Mouse (Mus musculus): ENCODE measurements around the gene Galnt7.

The Galnt7 gene

GRCm38 (mm10) chr8:57652456-57653055, at the start of gene Galnt7:
Gene Galnt7, minus strand, starts transcription at chr8:57653032.
- DNase-seq (ENCODE audit: low spot score in 2 of 2) = peak; percentile 9 to 24

- no peak for DNase-seq (ENCODE audit: low spot score in 2 of 2)
Measured at GRCm38 (mm10) chr8:57688633-57689032, 35.8 kb upstream of the Galnt7 start.

- DNase-seq (ENCODE audit: low spot score in 2 of 2) = no peak
Measured at GRCm38 (mm10) chr8:57685803-57686202, 33.0 kb upstream of the Galnt7 start.

GRCm38 (mm10) chr8:57680044-57680443, 27.2 kb upstream of the Galnt7 start:
- DNase-seq (ENCODE audit: low spot score in 2 of 2) = no peak

- no peak for DNase-seq (ENCODE audit: low spot score in 2 of 2)
Measured at GRCm38 (mm10) chr8:57664121-57664520, 11.3 kb upstream of the Galnt7 start.

GRCm38 (mm10) chr8:57660019-57660418, 7.2 kb upstream of the Galnt7 start:
- no peak for DNase-seq (ENCODE audit: low spot score in 2 of 2)

GRCm38 (mm10) chr8:57656446-57656845, 3.6 kb upstream of the Galnt7 start:
- DNase-seq (ENCODE audit: low spot score in 2 of 2) = no peak

- DNase-seq (ENCODE audit: low spot score in 2 of 2) = no peak
Measured at GRCm38 (mm10) chr8:57654146-57654545, 1.3 kb upstream of the Galnt7 start.

- DNase-seq (ENCODE audit: low spot score in 2 of 2) = no peak
Measured at GRCm38 (mm10) chr8:57653768-57654125, 915 bp upstream of the Galnt7 start.

GRCm38 (mm10) chr8:57653056-57653767, 380 bp upstream of the Galnt7 start:
- DNase-seq (ENCODE audit: low spot score in 2 of 2) = peak in 1 of 2 experiments; percentile 5

GRCm38 (mm10) chr8:57651689-57652455, 960 bp downstream of the Galnt7 start:
- peak; percentile 37 to 45 for DNase-seq (ENCODE audit: low spot score in 2 of 2)

- no peak for DNase-seq (ENCODE audit: low spot score in 2 of 2)
Measured at GRCm38 (mm10) chr8:57651357-57651688, 1.5 kb downstream of the Galnt7 start.

- no peak for DNase-seq (ENCODE audit: low spot score in 2 of 2)
Measured at GRCm38 (mm10) chr8:57650216-57650615, 2.6 kb downstream of the Galnt7 start.

- no peak for DNase-seq (ENCODE audit: low spot score in 2 of 2)
Measured at GRCm38 (mm10) chr8:57647566-57647965, 5.3 kb downstream of the Galnt7 start.

- DNase-seq (ENCODE audit: low spot score in 2 of 2) = no peak
Measured at GRCm38 (mm10) chr8:57644281-57644680, 8.6 kb downstream of the Galnt7 start.

- DNase-seq (ENCODE audit: low spot score in 2 of 2) = no peak
Measured at GRCm38 (mm10) chr8:57642722-57643121, 10.1 kb downstream of the Galnt7 start.

- no peak for DNase-seq (ENCODE audit: low spot score in 2 of 2)
Measured at GRCm38 (mm10) chr8:57638925-57639324, 13.9 kb downstream of the Galnt7 start.

- no peak for DNase-seq (ENCODE audit: low spot score in 2 of 2)
Measured at GRCm38 (mm10) chr8:57637599-57638280, 15.1 kb downstream of the Galnt7 start.

GRCm38 (mm10) chr8:57636698-57637097, 16.1 kb downstream of the Galnt7 start:
- no peak for DNase-seq (ENCODE audit: low spot score in 2 of 2)

GRCm38 (mm10) chr8:57636281-57636680, 16.6 kb downstream of the Galnt7 start:
- no peak for DNase-seq (ENCODE audit: low spot score in 2 of 2)

- DNase-seq (ENCODE audit: low spot score in 2 of 2) = no peak
Measured at GRCm38 (mm10) chr8:57631780-57632179, 21.1 kb downstream of the Galnt7 start.

GRCm38 (mm10) chr8:57630148-57630547, 22.7 kb downstream of the Galnt7 start:
- DNase-seq (ENCODE audit: low spot score in 2 of 2) = no peak
